Mouse (Mus musculus) layer of hippocampus, adult 8-10 months (tissue): ENCODE results near the gene Ano1. TPM values are rescaled to one million over a fixed set of nuclear protein-coding genes. Genes with fewer than 3 reads are reported as not detected.

Experiments used
- DNase-seq, 2 experiments: peaks; one replicate each; pipeline ENCODE4 v3.0.0; 2022; ENCODE audit warnings: low spot score in 2 of 2
- total RNA-seq, 4 experiments: library from RNA; stranded (reverse); gene quantifications; 2 replicates each; pipeline ENCODE4 v1.2.4; 2022

The Ano1 gene
- total RNA-seq, 4 experiments from 2014 or later: 2.8 to 7.6 (median 3.9) TPM

GRCm38 (mm10) chr7:144585648-144586047, 166.1 kb downstream of the Ano1 start:
- peak; percentile 42 to 68 for DNase-seq

- no peak for DNase-seq
These were observed 168.2 kb downstream of the Ano1 start for GRCm38 (mm10) chr7:144583619-144584018.

GRCm38 (mm10) chr7:144582284-144582980, 169.3 kb downstream of the Ano1 start, which contains the start of gene Fadd:
TSS of gene Fadd (minus strand) at chr7:144582463.
- DNase-seq: peak; percentile 91 to 94

GRCm38 (mm10) chr7:144581559-144582283, 170.1 kb downstream of the Ano1 start:
- DNase-seq: peak; percentile 41 to 54

- DNase-seq: no peak
These were observed 173.9 kb downstream of the Ano1 start for GRCm38 (mm10) chr7:144577876-144578275.

- DNase-seq: no peak
These were observed 179.5 kb downstream of the Ano1 start for GRCm38 (mm10) chr7:144572234-144572633.

GRCm38 (mm10) chr7:144571598-144571997, 180.2 kb downstream of the Ano1 start:
- DNase-seq: no peak

- no peak for DNase-seq
These were observed 182.3 kb downstream of the Ano1 start for GRCm38 (mm10) chr7:144569428-144569827.

GRCm38 (mm10) chr7:144568091-144568490, 183.7 kb downstream of the Ano1 start:
- DNase-seq: no peak

GRCm38 (mm10) chr7:144566921-144567682, 184.7 kb downstream of the Ano1 start:
- DNase-seq: no peak

- no peak for DNase-seq
These were observed 188.2 kb downstream of the Ano1 start for GRCm38 (mm10) chr7:144563456-144564155.

GRCm38 (mm10) chr7:144562016-144562415, 189.8 kb downstream of the Ano1 start:
- DNase-seq: no peak

- DNase-seq: no peak
These were observed 191.2 kb downstream of the Ano1 start for GRCm38 (mm10) chr7:144560594-144560993.

- no peak for DNase-seq
These were observed 193.2 kb downstream of the Ano1 start for GRCm38 (mm10) chr7:144558552-144558951.

GRCm38 (mm10) chr7:144554123-144554472, 197.7 kb downstream of the Ano1 start:
- DNase-seq: no peak

GRCm38 (mm10) chr7:144553237-144554122, 198.3 kb downstream of the Ano1 start, which contains the start of gene Ppfia1:
TSS of gene Ppfia1 (minus strand) at chr7:144553729.
- peak; percentile 94 to 97 for DNase-seq

- DNase-seq: no peak
These were observed 199.5 kb downstream of the Ano1 start for GRCm38 (mm10) chr7:144552274-144552673.

GRCm38 (mm10) chr7:144550811-144551210, 201.0 kb downstream of the Ano1 start:
- DNase-seq: no peak

GRCm38 (mm10) chr7:144549904-144550566, 201.7 kb downstream of the Ano1 start:
- DNase-seq: peak in 1 of 2 experiments; percentile 36

- DNase-seq: no peak
These were observed 206.5 kb downstream of the Ano1 start for GRCm38 (mm10) chr7:144545231-144545630.
